Mouse (Mus musculus) frontal cortex, postnatal 25 days (tissue): ENCODE measurements at regions not wholly inside any gene's neighbourhood (a gene's known extent, or its start where the extent isn't known, plus 50 kb on each side); places are given as distances from the start of the nearest gene placed in this dataset.
A peak's percentile ranks its signal among the peaks of the same experiment; 100 is the strongest.

Source experiments
- DNase-seq, 2 experiments: peaks; one replicate each; pipeline ENCODE4 v3.0.0; 2022; ENCODE audit warnings: low spot score in 2 of 2

DNA sequence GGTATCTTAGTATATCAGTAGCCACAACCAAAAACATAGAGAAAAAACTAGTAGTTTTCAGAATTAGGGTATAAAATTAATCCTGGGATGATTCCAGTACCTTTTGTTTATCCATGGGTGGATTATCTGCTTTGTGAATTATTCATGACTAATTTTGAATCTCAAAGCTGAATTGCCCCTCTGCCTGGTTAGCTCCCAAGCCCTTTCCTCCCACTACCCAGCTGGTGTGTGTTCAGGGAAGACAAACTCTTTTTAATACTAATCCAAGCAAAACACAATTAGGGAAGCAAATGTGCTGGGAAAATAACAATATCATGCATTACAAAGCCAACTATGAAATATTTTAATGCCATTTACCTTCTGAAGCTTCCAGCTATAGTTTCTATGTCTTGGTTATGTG is 347.4 kb downstream of the Gm43517 start:
- DNase-seq = no peak

DNA sequence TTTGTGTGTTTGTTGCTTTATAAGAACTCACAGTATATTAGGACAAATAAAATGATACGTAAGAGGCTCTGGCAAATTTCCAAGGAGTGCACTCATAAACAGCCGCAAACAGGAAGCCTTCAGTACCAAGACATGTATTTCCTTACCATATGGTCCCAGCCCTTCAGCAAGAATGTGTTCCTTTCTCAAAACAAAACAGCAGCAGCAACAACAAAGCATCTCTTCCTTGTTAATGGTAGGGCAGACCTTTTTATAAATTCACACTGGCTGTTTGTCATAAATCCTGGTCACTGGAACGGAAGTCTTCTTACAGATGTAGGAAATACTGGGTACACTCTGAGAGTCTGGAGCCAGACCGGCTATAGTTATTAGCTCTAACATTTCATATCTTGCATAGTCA is 352.1 kb downstream of the Gm43517 start:
- no peak for DNase-seq

DNA sequence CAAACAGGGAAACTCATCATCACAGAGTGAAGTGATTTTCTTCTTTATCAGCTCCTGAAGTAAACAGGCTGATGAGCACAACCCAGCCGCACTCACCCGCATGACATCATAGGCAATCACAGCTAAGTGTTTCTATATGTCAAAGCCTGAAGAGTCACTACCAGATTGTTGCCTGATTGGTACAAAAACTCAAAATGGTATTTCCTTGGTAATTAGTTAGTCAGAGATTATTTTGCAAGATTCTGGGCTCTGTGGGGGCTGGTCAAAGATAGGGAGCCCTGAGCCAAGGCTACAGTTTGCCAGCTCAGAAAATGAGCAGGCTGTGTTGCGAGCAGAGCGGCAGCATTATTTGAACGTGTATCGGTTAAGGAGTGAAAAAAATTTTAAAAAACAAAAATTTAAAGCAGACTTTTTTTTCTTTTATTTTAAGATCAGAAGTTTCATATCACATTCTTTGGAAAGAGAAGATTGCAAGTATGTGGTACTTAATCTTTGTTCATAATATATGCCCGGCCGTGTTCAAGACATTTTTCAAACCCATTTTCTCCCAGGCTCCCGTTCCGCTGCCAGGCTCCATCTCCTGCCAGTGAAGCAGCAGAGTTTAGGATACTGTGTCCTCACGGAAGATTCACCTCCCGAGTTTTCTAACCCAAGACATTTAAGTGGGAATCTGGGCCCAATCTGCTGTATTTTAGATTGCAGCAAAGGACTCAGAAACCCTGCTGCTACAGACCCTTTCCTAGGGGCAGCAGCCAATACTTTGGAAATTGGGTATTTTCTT is 355.2 kb downstream of the Gm43517 start:
- peak in 1 of 2 experiments; percentile 10 for DNase-seq

DNA sequence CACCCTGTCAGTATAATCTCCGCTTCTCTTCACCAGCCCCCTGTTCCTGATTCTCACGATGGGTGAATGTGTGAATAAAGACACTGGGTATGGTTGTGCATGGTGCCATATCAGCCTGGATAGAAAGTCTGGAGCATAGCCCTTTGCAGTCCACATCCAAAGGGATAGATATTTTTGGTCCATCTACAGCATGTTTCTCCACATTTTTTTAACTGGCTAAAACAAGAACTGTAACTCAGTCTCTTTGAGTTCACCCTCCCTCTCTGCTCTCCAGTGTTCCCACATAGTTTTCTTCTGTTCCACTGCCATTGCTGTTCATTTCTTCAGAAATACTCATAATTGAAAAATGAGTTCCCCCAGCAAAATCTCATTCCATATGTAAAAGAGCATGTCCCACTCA is 358.4 kb downstream of the Gm43517 start:
- DNase-seq = no peak

DNA sequence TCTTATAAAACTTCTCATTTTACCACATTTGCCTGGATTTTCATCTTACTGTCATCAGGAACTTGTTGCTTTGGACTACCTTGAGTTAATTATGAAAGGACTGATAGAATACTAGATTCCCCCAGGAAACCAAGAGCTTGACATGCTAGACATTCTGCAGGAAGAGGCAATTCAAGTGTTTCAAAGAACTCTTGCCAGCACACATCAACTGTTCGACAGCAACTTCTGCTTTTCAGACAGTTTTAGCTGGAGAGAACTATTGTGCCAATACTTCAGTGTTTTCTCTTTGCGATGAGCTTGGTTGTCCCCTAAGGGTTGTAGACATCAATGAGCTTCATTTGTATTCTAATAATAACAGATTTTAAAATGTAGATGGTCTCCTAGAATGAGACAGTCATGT is 362.1 kb downstream of the Gm43517 start:
- no peak for DNase-seq

DNA sequence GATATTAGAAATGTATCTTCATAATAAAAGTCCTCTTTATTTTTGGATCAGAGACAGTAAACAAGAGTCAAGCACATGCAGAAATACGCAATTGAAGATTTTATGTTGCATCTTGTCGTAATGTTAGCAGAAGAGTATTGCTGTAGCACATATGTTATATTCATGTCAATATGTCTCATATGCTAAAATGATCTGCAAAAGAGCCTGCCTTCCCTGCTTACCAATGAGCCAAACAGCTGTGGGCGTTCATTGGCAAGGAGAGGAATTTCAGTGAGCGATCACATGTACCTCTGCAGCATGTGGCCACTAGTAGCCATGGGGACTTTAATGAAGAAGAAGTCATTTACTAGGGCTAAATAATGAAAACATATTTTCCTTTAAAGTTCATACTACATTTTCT is 373.4 kb downstream of the Gm43517 start:
- no peak for DNase-seq

DNA sequence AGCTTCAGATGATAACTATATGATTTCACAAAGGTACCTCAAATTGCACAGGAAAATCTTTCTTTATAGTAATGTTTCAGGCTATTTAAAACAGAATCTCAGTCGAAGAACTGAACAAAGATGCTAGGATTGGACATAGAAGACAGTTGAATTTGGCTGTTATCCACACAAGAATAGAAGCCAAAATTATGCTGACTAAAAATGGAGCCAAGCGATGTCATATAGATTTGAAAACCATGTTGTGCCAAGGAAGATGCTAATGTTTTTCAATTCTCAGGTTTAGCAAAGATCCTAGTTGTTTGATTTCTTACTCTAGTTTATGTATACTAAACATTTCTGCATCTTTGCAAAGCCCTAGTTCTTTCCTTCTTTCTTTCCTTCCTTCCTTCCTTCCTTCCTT is 379.6 kb downstream of the Gm43517 start:
- no peak for DNase-seq

DNA sequence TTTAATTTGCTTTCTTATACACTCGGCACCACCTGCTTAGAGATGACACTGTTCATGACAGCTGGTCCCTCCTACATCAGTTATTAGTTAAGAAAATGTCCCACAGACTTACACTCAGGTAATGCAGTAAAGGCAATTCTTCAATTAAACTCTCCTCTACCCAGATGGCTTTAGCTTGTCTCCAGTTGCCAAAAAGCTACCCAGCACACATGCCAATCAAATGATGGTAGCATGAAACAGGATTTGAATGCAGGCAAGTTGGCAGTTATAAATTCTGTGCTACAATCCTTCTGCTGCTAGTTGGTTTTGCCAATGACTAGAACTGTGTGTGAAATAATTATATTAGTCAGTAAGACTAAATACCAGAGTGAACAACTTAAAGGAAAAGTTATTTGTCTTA is 423.4 kb downstream of the Gm43517 start:
- DNase-seq = no peak

DNA sequence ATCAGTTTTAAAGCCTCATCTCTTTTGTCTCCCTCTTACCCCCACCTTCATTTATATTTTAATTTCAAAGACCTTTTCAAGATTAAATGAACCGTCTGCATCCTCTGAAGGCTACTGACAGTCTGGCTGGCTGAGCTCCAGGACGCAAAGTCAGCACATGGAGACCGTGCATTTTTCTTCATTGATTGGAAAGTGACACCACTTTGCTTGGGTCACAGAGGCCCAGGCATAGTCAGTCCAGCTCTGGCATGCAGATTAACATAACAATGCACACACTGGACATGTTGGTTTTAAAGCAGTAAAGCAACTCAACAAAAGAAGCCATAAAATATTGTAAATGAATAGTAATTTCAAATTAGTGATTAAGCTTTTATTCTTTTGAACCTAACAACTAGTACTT is 429.7 kb downstream of the Gm43517 start:
- no peak for DNase-seq

DNA sequence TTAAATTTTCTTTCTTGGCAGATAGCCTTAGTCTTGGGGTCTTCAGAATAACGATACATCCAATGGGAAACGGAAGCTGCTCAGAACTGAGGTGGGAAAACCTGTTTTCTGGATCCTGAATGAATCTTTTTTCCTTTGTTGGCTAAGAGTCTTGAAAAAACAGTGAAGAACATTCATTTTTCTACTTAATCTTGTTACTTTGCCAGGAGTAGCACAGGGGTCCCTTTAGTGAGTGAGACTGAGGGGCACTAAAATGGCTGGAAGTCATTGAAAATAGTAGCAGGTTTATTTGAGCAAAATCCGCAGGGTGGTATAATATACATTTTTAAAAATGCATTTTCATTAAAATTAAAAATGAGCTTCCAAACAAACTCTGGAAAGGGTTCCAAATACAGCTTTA is 442.8 kb downstream of the Gm43517 start:
- DNase-seq = no peak

DNA sequence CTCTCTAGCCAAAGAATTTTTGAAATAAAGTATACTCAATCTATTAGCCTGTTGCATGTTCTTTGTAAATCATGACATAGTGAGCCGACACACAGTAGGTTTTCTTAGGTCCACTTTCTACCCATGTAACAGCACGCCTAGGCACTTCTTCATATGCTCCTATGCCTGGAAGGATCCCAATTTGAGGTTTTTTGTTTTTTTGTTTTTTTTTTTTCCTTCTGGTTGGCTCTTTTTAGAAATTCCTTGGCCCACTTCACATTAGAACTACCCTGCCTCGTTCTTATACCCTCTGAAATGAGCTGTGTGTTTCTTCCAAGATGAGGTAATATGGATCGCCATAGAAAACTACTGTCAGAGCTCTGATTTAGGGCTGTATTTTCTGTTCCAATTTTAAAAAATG is 443.6 kb downstream of the Gm43517 start:
- no peak for DNase-seq

DNA sequence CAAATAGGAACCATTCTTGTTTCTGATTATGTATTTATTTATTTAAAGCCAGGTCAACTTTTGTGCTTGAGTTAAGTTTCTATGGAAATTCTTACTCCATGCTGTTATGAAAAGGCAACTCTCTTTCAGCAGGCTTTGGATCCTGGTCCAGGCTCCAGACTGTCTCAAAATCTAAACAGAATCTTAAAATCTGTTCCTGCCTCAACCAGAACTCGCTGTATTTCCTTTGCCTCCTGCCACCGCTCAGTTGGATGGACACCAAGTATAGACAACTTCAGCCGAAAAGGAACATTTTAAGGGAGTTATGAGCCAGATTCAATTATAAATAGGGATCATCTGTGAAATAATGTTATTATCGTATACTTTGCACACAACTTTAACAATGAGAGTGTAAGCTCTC is 445.7 kb downstream of the Gm43517 start:
- DNase-seq = no peak

DNA sequence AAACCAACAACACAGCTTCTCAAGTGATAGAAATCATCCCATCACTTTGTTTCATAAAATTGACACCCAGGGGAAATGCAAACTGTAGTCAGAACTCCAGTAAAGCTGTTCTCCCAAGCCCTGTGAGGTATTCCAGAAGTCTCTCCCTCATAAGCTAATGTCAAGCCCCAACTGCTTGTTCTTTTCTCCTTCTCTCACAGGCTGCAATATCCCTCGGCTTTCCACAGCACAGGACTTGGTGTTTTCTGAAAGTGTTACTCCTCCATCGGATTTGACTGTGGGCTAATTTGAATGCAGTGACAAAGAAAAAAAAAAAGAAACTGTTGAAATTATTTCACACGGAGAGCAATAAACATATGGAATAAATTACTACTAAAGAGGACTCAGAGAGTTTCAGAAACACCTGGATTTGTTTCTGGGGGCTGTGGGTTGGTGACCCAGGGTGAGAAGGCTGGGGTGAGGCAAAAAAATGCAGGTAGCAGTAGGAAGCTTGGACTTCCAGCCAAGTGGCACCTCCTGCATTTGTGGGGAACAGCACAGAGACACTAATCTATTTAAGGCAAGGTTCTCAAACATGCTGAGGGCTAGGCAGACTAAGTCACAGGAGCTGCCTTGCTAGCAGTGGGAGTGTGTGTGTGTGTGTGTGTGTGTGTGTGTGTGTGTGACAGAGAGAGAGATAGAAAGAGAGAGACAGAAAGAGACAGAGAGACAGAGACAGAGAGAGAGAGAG is 447.3 kb downstream of the Gm43517 start:
- no peak for DNase-seq

DNA sequence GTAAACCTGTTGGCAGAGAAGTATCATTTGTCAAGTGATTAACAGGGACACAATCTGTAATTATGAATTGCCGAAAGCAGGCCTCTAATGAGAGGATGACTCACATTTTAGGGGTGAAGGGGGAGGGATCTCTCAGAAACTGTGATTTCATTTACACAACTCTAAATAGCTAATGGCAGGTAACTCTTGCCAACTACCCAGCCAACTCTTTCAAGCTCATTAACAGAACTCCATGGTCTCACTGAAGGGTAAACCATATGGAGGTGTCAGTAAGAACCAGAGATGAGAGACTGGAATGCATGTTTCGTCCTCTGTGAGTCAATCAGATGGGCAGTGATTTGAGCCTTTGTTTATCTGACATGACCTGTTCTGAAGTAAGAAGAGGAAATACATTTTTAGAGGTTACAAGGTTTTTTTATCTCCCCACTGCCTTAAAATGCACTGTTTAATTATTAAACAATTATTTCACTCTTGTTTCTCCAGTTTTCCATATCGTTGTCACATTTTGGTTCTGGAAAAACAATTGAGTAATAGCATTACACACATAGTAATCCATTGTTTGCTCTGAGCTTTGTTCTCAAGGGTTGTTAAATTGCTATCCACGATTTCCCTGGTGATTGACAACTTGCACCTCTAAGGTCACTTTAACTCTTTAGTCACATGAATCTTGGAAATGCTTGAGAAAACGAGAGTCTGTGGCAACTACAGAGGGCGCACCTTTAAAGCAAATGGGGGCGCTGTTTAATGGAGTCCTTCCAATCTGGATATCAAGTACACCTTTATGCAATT is 451.5 kb downstream of the Gm43517 start:
- no peak for DNase-seq

DNA sequence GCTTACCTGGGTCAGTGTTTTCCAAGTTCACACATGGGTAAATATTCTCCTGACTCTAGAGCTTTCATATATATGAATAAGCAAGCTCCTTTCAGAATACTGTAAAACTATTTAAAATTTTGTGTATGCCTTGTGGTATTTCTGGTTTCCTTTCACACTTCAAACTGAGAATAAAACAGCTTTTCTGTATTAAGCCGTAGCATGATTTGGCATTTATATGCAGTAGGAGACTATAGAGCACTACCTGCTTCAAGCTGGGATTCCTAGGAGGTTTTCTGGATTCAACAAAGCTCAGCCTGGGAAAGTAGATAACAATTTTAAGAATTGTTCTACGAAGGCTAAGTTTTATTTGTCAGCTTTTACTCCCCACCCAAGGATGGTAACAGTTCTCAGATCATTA is 500.5 kb downstream of the Gm43517 start:
- no peak for DNase-seq

DNA sequence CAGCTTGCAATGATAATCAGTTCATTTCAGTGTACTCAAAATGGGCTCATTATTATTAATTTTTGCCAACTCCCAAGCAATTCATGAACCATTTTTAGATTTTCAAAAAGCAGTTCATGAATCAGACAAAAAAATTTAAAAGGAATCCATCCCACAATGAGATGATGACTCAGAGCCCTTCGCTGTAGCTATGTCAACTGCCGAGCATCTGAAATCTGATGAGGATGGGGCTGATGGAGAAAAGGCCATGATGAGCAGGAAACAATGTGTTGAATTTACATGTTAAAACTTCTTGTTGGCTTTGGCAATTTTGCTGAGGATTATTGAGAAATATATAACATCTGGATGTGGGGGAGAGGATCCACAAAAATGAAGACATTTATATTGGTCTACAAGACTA is 502.3 kb downstream of the Gm43517 start:
- DNase-seq = no peak

DNA sequence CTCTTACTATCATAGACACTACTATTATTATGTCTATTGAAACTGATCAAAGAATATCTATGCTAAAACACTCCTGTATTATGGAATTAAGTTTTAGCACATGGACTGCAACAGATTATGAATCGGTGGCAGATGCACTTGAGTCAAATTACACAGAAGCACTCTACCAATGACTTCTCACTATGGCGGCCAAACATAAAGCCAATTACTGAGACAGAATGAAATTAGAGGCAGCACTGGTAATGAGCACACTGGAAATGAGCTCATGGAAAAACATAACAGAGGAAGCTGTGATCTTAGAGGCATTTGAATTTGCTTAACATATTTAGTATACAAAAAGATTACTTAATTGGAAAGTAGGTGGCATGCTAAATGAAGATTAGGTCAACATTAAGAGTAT is 512.8 kb downstream of the Gm43517 start:
- DNase-seq = no peak

DNA sequence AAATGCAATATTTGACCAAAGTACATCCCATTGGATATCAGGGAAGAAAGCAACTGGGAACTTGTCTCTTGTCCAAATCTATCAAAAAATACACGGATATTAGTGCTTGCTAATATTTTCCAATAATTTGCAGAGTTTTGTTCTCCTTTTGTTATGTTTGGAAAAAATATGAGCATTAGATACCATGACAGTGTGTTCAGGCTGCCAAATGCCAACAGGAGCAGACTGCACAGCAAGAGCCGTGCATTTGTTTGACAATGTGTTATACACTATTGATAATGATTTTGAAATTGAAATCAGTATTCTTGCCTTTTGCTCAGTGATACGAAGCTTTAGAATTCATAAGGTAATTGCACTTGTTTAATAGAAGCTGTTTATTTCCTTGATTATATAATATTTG is 530.7 kb downstream of the Gm43517 start:
- no peak for DNase-seq

DNA sequence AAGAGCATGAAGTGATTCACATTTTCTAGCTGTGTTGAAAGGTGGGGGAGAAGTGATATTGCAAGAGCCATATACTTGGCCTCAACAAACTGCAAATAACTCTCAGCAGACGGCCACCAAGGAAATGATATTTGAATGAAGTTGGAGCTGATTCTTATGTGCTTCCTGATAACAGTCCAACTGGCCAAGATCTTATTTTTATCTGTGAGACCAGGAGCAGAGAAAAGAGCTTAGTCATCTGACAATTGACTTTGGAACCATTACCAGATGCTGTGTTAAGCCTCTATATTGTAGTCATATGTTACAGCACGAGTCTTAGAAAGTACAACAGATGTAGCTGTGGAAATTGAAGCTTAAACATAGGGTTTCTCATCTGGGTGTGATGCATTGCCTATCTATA is 536.6 kb downstream of the Gm43517 start:
- no peak for DNase-seq

DNA sequence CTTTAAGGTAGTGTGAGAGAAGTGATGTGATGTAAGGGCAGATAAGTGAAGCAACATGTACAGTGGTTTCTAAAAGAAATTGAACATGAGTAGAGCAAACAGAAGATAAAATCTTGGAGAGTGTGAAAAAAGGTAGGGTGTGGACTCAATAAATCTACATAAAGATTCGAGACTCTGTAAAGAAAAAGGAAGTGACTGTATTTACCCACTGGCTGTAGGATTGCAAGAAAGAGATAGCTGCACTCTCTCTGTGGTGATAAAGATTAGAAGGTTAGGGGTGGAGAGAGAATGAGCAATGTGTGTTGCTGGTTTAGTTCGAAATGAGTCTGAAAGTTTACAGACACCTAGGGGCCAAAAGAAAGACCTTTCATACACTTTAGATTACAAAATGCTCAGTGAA is 555.8 kb downstream of the Gm43517 start:
- no peak for DNase-seq

DNA sequence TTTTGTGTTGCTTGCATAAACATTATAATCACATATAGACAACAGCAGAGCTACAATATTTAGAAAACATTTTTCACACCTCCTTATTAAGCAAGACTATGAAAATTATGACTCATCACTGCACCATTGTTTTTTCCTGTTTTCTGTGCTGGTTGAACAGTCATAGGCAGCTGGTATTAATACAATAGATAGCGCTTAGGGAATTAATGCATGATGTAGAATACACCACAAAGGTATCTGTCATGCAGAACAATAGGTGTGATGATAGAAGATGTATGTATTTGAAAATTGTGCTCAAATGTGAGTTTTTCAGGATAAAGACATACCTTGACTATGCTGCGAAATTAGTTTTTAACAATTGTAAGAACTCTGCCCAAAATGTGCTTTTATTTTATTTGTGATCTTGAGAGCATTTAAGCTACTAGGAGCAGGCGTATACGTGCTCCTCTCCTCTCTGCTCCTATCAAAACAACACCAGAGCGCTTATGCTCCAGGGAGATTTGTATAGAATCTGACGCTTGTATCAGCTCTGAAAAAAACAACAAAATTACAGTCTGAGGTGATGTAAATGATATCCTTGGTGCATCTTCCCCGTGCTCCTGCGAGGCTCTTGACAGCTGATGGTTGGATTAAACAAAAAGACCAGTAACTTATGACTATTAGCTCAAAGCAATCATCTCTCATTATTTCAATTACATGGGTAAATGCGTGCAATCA is 560.1 kb downstream of the Gm43517 start:
- DNase-seq = no peak

DNA sequence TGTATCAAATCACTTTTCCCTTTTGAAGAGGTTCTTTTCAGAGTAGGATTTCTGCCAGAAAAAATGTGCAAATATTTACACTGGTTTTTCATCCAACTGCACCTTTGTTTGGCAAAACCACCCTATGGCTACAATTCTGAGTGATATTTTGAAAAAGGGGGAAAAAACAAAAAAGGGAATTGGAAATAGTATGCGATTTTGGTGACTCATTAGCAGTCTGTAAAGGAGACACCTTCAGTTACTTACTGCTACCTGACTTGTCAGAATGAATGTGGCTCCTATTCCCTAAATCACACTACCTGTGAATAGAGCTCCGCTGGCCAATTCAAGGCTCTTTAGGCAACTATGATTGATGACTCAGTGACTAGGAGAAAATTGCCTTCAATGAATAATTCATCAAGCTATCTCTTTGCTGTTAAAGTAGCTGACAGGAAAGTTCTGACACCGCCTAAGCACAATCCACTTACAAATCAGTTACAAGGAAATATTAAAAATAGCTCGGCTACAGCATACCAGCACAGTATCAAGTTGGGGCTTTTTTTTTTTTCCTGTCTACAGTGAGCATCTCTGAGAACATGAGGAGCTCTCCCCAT is 560.8 kb downstream of the Gm43517 start:
- DNase-seq = no peak
